Mouse (Mus musculus): ENCODE data around the gene Slc25a29.

DNA sequence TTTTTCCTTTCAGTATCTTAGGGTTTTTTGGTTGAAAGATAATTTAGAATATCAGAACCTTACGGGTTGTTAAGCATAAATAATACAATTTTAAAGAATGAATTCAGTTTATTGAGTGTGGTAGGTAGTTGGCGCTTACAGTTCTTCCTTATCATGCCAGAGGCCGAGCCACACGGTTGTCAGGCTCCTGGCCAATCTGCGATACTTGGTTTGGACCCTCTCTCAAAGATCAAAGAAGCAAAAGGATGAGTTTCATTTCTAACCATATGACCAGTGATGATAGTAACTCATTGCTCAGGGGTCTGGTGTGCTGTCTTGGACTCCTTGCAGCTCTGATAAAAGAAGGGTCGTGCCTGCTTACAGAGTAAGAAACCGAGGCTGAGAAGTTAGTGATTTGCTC is 25.4 kb downstream of the Slc25a29 start:
- no peak for TF ChIP-seq NRF1 (IDR thresholded peaks at IDR 0.05; ENCODE audit: low read depth, low read length)
- no peak for TF ChIP-seq EP300 (IDR thresholded peaks at IDR 0.05; ENCODE audit: low read length)
- TF ChIP-seq POLR2A (IDR thresholded peaks at IDR 0.05; ENCODE audit: low read depth, low read length): no peak
- no peak for TF ChIP-seq CTCF (conservative IDR thresholded peaks at IDR 0.05 in 1 of 2, IDR thresholded peaks at IDR 0.05 in 1 of 2; ENCODE audit: low read depth in 2 of 2, low read length in 2 of 2)
- no peak for TF ChIP-seq ELF1 (IDR thresholded peaks at IDR 0.05; ENCODE audit: low read depth, low read length)
- no peak for TF ChIP-seq CHD2 (IDR thresholded peaks at IDR 0.05; ENCODE audit: low read length)
- no peak for TF ChIP-seq MAFK (IDR thresholded peaks at IDR 0.05; ENCODE audit: insufficient replicate concordance, low read length)
